23 mouse cellular contexts compared by ENCODE assay signal in genomic region chr9:73882393-73882919, GRCm38 (mm10).
DNase-seq lines count a peak whose midpoint lies in the region; ATAC-seq and TF ChIP-seq lines count a peak whose summit lies in the region.
"Had no signal": no experiment of that assay in that cellular context is flagged by ENCODE, and none has a peak within 500 bp of the region (broad histone marks: within the 10 kb centered on the region; RNA-seq: fewer than 3 reads in every experiment).

No protein-coding gene starts in this region.

- peak; percentile 59; the same call in 1 of the 2 replicates for ATAC-seq in lung, embryonic 14.5 days (ENCODE audit: insufficient read depth)
- ATAC-seq in midbrain, postnatal 0 days (ENCODE audit: low FRiP score): no peak
- no peak for ATAC-seq in midbrain, embryonic 16.5 days
- ATAC-seq: forebrain, embryonic 13.5 days; intestine, postnatal 0 days had no signal

- DNase-seq in cerebellum, postnatal 10 days: peak; percentile 22 to 26
- DNase-seq in cerebellum, adult 11-12 months: no peak
- DNase-seq in lung, embryonic 14.5 days: peak; percentile 62
- DNase-seq in lung, postnatal 14 days: no peak
- peak; percentile 65 for DNase-seq in midbrain, postnatal 0 days (ENCODE audit: low spot score)
- no peak for DNase-seq in embryonic facial prominence, embryonic 10.5 days (ENCODE audit: low spot score)
- DNase-seq in left cerebral cortex, adult 9 months (ENCODE audit: low spot score in 2 of 2): no peak
- DNase-seq: adrenal gland, adult 8-10 months; cerebellum, postnatal 25 days; gastrocnemius, postnatal 10 days; heart, postnatal 14 days; liver, embryonic 13.5 days; lung, adult 2 months; right cerebral cortex, postnatal 25 days had no signal

- WGBS in lung, embryonic 14.5 days: 47% methylated on average over 5 of the region's 5 CpGs
- WGBS in midbrain, postnatal 0 days: 81% methylated on average over 5 of the region's 5 CpGs
- WGBS in midbrain, embryonic 16.5 days: 83% methylated on average over 5 of the region's 5 CpGs
- 91% methylated on average over 5 of the region's 5 CpGs for WGBS in embryonic facial prominence, embryonic 10.5 days

- peak overlapping the region; percentile 69; the same call in 1 of the 2 replicates for H3K27ac ChIP-seq in lung, embryonic 14.5 days (ENCODE audit: low read depth)
- no peak overlapping the region for H3K27ac ChIP-seq in midbrain, postnatal 0 days (ENCODE audit: low read depth, low read length)
- H3K27ac ChIP-seq in midbrain, embryonic 16.5 days (ENCODE audit: low read length): no peak overlapping the region
- no peak overlapping the region for H3K27ac ChIP-seq in embryonic facial prominence, embryonic 10.5 days (replicated peaks)
- H3K27ac ChIP-seq: forebrain, embryonic 13.5 days; limb, embryonic 10.5 days; limb, embryonic 15.5 days; liver, embryonic 13.5 days; macrophage; stomach, embryonic 15.5 days had no signal

- H3K36me3 ChIP-seq in lung, embryonic 14.5 days (ENCODE audit: insufficient read depth): no peaks in the 10 kb centered on the region
- H3K36me3 ChIP-seq in midbrain, postnatal 0 days (ENCODE audit: insufficient read depth, low read length): no peaks in the 10 kb centered on the region
- no peaks in the 10 kb centered on the region for H3K36me3 ChIP-seq in midbrain, embryonic 16.5 days (ENCODE audit: control insufficient read depth, insufficient read depth, low read length)
- H3K36me3 ChIP-seq in embryonic facial prominence, embryonic 10.5 days (replicated peaks): no peaks in the 10 kb centered on the region
- H3K36me3 ChIP-seq: G1E; limb, embryonic 10.5 days; limb, embryonic 15.5 days; liver, embryonic 13.5 days; stomach, embryonic 15.5 days had no signal

- H3K4me2 ChIP-seq in lung, embryonic 14.5 days: no peak overlapping the region
- H3K4me2 ChIP-seq in midbrain, postnatal 0 days (ENCODE audit: low read depth, low read length, poor library complexity, severe bottlenecking): no peak overlapping the region
- no peak overlapping the region for H3K4me2 ChIP-seq in midbrain, embryonic 16.5 days (ENCODE audit: low read length)
- H3K4me2 ChIP-seq: forebrain, embryonic 13.5 days; limb, embryonic 15.5 days; liver, embryonic 13.5 days; stomach, embryonic 15.5 days had no signal

- no peaks in the 10 kb centered on the region for H3K4me1 ChIP-seq in lung, embryonic 14.5 days (ENCODE audit: insufficient read depth)
- H3K4me1 ChIP-seq in midbrain, postnatal 0 days (ENCODE audit: insufficient read depth, low read length): no peaks in the 10 kb centered on the region
- H3K4me1 ChIP-seq in midbrain, embryonic 16.5 days (ENCODE audit: control insufficient read depth, insufficient read depth, low read length): 0 out of 2 replicates have a peak, but pooled peaks cover 4% of the 10 kb centered on the region
- H3K4me1 ChIP-seq in embryonic facial prominence, embryonic 10.5 days: no peaks in the 10 kb centered on the region
- H3K4me1 ChIP-seq: forebrain, embryonic 13.5 days; limb, embryonic 10.5 days; limb, embryonic 15.5 days; liver, embryonic 13.5 days; stomach, embryonic 15.5 days had no signal

- H3K9ac ChIP-seq in lung, embryonic 14.5 days: no peak overlapping the region
- H3K9ac ChIP-seq in midbrain, postnatal 0 days (replicated peaks; ENCODE audit: low read length, poor library complexity, severe bottlenecking): no peak overlapping the region
- H3K9ac ChIP-seq in midbrain, embryonic 16.5 days (ENCODE audit: low read depth, low read length): no peak overlapping the region
- H3K9ac ChIP-seq: forebrain, embryonic 13.5 days; limb, embryonic 15.5 days; liver, embryonic 13.5 days; stomach, embryonic 15.5 days had no signal

- TF ChIP-seq CTCF in lung, embryonic 14.5 days (IDR thresholded peaks at IDR 0.05; ENCODE audit: low read depth): no peak
- TF ChIP-seq CTCF in midbrain, postnatal 0 days (IDR thresholded peaks at IDR 0.05): no peak

- no peaks in the 10 kb centered on the region for H3K9me3 ChIP-seq in lung, embryonic 14.5 days (ENCODE audit: low read depth, low read length)
- H3K9me3 ChIP-seq in midbrain, postnatal 0 days (ENCODE audit: low read length): no peaks in the 10 kb centered on the region
- H3K9me3 ChIP-seq in midbrain, embryonic 16.5 days (replicated peaks; ENCODE audit: control insufficient read depth, low read length, poor library complexity, severe bottlenecking): 0 out of 2 replicates have a peak, but pooled peaks cover 2% of the 10 kb centered on the region
- no peaks in the 10 kb centered on the region; the same call in 1 of the 2 replicates for H3K9me3 ChIP-seq in embryonic facial prominence, embryonic 10.5 days
- H3K9me3 ChIP-seq: forebrain, embryonic 13.5 days; limb, embryonic 10.5 days; limb, embryonic 15.5 days; liver, embryonic 13.5 days; stomach, embryonic 15.5 days had no signal

- no peaks in the 10 kb centered on the region for H3K27me3 ChIP-seq in lung, embryonic 14.5 days (ENCODE audit: insufficient read depth, low read length)
- no peaks in the 10 kb centered on the region for H3K27me3 ChIP-seq in midbrain, postnatal 0 days (ENCODE audit: insufficient read depth, low read length)
- H3K27me3 ChIP-seq in midbrain, embryonic 16.5 days (ENCODE audit: control insufficient read depth, insufficient read depth, low read depth, low read length): no peaks in the 10 kb centered on the region
- no peaks in the 10 kb centered on the region for H3K27me3 ChIP-seq in embryonic facial prominence, embryonic 10.5 days (replicated peaks; ENCODE audit: low read depth, poor library complexity, severe bottlenecking)
- H3K27me3 ChIP-seq: forebrain, embryonic 13.5 days; limb, embryonic 15.5 days; liver, embryonic 13.5 days; stomach, embryonic 15.5 days had no signal

- H3K4me3 ChIP-seq in lung, embryonic 14.5 days (ENCODE audit: low read depth, low read length): no peak overlapping the region
- no peak overlapping the region for H3K4me3 ChIP-seq in midbrain, postnatal 0 days (ENCODE audit: low read depth, low read length)
- no peak overlapping the region for H3K4me3 ChIP-seq in midbrain, embryonic 16.5 days (ENCODE audit: low read depth, low read length)
- H3K4me3 ChIP-seq in embryonic facial prominence, embryonic 10.5 days: no peak overlapping the region
- H3K4me3 ChIP-seq: forebrain, embryonic 13.5 days; left cerebral cortex, adult 2 months; limb, embryonic 10.5 days; limb, embryonic 15.5 days; liver, embryonic 13.5 days; stomach, embryonic 15.5 days had no signal

Comparison
In these comparisons a context has a peak if more than half of its experiments do, and no peak if none do; other contexts are left out.
1. DNase-seq: peak in cerebellum, postnatal 10 days (2 of 2), lung, embryonic 14.5 days (single experiment) and midbrain, postnatal 0 days (single experiment); none in cerebellum, adult 11-12 months (single experiment), lung, postnatal 14 days (single experiment), embryonic facial prominence, embryonic 10.5 days (single experiment) and left cerebral cortex, adult 9 months (0 of 2).